Mouse (Mus musculus) kidney, adult 2 months (tissue): Measurements from ENCODE around the gene Sh2d7.

Experiments
- CTCF ChIP-seq: fragments of 200-500 bp; conservative IDR thresholded peaks from 2 replicates; pipeline ENCODE4 v1.5.1; 2011; ENCODE audit warnings: low read depth, mild to moderate bottlenecking, control low read depth, low read length, moderate library complexity, mixed read lengths; ENCODE audit not compliant: insufficient read depth, insufficient read length
- POLR2A ChIP-seq: fragments of 200-500 bp; IDR thresholded peaks from one replicate; pipeline ENCODE4 v1.6.1; 2011; ENCODE audit warnings: low read depth, low read length, control low read depth

DNA sequence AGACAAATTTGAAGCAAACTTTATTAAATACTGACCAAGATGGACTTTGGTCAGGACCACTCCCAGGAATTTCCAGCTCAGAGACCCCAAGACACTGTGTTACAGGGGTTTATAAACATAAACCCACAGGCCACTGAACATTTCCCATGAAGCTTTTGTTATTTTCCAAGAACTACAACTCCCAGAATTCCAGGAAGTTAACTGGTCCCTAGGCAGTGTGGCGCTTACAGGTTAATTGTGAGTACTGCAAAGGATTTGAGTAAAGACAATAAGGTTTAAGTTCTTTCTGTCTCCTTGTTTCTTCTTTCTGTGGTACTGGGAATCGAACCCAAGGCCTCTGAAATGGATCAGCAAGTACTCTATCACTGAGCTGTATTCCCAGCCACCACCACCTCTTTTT is 29.9 kb downstream of the Sh2d7 start:
- no peak for TF ChIP-seq CTCF
- TF ChIP-seq POLR2A, result no peak
